Mouse (Mus musculus): Measurements from ENCODE around the gene Tmem150a.

The Tmem150a gene

DNA sequence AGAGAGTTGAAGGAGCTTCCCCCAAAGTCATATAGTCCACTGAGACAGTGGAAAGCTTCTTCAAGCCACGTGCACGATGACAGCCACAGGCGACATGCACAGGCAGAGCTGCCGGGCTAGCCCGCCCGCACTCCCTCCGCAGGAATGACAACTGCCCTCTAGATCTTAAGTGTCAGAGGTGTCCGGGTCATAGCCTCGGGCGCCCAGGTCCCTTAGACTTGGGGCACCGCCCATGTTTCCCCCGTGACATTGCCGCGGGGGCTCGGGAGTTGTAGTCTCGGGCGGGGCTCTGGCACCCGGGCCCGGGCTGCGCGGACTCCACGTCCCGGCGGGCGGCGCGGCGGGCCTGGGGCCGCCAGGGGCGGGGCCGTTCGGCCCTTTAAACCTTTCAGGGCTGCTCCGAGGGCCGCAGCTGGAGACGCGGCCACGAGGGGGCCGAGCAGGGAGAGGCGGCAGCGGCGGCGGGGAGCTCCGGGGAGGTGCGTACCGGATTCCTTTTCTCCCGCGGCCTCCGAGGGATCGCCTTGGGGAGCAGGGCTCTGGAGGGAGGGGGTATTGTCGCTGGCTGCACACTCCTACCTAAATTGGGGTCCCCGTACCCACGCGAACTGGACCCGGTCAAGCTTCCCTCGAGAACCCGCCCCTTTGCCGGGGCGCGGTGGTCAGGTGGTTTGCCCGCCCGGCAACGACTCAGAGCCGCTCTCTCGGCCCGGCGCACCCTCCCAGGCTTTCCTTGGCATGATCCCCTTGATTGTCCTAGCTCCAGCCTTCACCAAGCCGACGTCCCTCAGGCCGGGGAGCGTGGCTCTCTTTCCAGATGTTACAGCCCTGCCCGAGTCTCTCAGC, at the start of gene Tmem150a:
TSS of gene Tmem150a (plus strand) at position 382 of the 846 bp plus-strand sequence.
- peak; percentile 74 for DNase-seq

DNA sequence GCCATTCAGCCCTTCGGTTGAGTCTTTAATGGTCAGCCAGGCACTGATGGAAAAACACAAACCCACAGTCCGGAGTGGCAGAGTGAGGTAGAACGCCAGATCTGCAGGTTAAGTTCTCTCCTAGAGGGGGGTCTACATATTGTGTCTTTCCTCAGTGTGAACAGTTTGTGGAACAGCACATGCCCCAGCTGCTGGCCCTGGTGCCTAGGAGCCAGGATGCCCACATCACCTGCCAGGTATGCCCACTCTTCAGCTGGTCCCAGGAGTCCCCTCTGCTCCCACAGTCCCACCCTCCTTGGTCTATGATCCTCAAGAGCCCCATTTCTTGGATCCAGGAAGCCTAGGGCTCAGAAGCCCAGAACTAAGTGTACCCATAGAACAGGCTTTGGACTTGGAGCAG, 43.0 kb upstream of the Tmem150a start:
- no peak for DNase-seq

DNA sequence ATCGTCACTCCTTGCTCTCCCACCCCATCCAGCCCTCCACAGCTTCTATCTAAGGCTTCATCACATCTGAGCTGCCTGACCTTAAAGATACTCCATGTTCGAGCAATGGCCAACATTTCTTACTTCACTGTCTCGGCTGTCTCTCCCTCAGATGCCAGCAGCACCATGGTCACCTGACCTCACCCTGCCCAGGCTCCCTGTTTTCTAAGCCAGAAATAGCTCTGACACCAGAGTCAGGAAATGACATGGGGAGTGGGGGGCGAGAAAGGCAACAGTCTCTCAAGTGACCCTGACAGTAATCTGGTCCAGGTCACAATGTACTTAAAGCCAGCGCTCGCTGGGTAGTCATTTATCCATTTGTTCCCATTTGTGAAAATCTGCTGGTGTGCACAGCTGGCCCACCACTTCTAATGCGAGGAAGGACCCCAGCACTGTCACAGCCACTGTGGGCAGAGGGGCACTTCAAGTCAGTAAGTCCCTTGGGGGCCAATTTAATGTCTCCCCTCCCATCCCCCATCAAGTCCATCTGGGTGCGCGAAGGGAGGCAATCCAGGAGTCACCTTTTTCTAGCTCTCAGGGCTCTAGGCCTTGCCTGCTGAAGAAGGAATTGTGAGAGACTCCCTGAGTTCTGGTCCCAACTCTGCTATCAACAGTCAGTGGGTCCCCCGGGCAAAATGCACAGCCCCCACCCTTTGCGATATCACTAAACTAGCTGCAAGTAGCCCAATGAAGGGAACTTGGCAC, 42.0 kb upstream of the Tmem150a start:
- no peak for DNase-seq

DNA sequence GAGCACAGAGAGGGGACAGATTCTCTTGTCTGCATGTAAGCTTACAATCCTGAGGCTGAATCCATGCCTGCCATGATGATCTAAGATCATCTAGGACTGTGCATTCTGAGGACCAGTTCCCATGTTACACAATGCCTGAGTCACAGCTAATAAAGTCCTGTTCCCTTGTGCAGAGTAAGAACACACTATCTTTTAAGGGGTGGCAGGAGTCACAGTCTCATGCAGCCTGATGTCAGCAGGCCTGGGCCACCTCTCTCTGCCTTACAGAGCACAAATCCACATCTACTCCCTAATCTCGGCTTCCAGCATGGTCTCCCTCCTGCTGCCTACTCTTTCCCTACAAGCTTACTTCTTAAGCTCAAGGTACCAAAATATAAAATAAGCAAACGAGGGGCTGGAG, 39.9 kb upstream of the Tmem150a start:
- no peak for DNase-seq

DNA sequence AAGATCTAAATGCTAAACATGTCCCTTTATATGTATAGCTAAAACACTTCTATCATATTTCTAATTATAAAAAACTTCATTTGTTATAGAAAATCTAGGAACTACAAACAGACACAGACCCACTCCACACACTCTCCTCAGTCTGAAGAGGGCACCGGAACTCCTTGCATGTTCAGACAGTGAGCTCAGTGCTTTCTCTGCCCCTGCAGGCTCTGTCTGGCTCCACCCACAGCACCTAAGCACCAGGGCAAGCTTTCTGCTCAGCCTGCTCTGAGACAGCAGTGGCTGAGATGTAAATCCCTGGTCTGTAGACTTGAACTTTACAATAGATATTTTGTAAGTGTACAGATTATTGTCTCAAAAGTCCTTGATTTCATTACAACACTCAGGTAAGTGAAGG, 39.2 kb upstream of the Tmem150a start:
- DNase-seq: no peak

DNA sequence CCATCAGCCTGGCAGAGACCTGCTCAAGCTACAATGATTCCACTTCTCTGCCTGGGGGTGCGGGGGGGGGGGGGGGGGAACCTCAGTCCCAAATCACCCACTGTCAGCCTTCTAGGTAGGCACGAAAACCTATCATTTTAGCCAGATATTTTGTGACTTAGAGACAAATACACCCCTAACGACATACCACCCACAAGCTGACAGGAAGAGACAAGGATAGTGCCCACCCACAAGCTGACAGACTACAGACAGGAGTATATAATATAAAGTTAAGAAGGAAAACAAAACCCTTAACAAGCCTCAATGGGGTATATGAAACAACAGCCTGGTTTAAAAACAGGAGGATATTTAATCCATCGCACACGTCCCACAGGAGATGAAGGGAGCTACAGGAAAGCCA, 36.8 kb upstream of the Tmem150a start:
- DNase-seq: no peak

DNA sequence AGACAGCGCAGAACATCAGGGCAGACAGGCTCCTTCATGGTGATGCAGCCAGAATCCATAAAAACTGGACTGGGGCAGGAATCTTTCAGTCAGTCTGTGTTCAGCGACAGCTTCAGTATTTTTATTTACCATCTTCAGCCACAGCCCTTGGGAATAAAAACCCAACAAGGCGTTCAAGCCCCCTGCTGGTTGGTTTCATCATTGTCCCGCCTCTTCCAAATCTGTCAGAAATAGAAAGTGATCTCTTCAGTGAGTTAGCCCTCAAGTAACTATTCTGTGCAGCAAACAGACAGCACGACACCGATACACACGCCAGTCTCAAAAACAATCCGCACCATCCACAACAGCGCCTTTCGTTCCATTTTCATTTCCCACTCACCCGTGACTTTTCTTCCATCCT, 36.2 kb upstream of the Tmem150a start:
- no peak for DNase-seq

DNA sequence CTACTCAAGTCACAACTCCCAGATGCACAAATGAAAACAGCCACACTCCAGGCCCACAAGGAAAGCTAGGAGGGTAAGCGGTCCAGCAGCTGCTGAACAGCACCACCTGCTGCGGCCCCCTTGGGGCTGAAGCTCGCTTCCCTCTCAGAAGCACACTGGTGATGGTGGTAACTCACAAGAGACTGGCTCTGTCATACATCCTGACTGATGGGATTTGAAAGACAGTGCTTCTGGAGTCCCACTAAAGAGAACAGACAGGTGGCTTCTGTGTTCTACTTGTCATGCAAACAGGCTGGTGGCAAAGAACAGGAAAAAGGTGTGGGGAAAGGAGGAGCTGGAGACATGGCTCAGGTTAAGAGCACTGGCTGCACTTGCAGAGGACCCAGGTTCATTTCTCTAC, 32.3 kb upstream of the Tmem150a start:
- no peak for DNase-seq

DNA sequence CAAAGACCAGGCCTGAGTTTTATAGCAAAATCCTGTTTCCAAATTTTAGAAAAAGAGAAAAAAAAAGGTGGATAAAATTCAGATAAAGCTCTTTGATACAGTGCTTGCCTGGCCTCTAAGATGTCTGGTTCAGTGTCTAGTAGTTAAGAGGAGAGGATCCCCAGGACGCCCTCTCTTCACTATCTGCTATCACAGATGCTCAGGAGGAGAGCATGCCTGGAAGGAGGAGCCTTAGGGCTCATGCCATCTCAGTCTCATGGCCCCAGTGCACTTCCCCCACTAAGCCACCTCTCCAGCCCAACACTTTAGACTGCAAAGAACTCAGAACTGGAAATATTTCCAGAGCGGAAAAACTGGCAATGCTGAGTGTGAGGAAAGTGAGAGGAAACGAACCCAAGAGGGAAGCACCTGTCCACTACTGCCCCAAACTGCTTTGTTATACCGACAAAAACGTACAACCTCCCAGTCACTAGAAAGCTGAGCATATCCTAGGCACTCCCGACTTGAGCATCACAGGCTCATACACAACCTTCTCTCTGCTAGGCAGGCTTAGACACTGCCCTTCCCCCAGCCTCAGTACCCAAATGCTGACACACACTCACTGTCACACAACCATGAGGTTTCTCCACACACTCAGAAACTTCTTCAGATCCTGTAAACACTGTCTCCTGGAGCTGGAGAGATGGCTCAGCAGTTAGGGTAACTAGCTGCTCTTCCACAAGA, 31.3 kb upstream of the Tmem150a start:
- DNase-seq: no peak

DNA sequence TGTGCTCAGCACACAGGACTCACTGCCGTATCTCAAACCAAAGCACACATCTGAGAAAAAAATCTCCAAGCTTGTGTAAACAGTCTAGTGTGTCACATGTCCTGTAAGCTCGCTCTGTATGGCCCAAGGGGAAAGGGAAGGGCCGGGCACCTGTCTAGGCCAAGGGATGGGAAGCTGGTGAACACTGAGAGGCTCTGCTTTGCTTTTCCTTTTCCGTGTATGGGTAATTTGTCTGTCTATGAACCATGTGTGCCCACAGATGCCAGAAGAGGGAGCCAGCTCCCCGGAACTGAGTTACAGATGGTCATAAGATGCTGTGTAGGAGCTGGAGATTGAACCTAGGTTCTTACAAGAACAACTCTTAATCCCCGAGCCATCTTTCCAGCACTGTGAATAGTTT, 29.0 kb upstream of the Tmem150a start:
- DNase-seq: no peak

DNA sequence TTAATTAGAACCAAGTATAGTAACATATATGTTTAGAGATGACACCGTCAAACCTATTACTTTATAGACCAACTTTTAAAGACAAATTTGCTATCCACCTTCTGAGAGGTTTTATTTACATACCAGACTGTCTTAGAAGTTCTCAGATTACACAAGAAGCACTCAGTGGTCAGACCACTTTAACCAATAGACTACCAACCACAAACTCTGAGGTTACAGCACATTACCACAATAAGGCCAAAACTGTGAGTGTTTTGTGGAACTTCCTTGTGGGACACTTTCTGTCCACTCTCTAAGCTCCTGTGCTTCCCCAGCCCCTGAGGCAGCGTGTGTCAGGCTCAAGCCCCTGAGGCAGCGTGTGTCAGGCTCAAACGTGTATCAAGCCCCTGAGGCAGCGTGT, 26.2 kb upstream of the Tmem150a start:
- no peak for DNase-seq

DNA sequence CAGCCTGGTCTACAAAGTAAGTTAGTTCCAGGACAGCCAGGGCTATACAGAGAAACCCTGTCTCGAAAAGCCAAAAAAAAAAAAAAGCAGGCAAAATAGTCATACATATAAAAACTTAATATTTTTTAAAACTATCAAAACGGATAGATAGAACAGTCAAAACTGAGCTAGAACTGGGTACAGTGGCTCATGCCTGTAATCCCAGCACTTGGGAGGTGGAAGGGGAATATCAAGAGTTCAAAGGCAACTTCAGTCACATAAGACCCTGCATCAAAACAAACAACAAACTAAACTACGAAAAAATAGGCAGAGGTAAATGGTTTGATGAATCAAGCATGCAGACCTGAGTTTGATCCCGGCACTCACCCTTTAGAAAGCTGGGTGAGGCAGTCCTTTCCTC, 25.1 kb upstream of the Tmem150a start:
- no peak for DNase-seq

DNA sequence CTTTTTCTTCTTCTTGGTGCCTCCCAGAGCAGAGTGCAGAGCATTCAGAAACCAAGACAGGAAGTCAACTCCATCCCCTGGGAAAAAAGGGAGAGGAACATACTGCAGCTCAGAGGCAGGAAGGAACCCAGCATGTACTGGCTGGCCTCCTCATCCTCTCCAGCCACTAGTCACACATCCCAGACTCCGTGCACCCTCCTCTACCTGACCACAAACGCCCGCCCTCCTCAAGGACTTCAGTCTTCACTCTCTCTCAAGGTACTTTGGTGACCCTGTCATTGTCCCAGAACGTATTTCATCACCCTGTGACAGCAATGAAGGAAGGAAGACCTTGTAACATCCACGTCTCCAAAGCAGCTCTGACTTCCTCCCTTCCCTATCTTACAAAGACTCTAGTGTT, 22.1 kb upstream of the Tmem150a start:
- no peak for DNase-seq

DNA sequence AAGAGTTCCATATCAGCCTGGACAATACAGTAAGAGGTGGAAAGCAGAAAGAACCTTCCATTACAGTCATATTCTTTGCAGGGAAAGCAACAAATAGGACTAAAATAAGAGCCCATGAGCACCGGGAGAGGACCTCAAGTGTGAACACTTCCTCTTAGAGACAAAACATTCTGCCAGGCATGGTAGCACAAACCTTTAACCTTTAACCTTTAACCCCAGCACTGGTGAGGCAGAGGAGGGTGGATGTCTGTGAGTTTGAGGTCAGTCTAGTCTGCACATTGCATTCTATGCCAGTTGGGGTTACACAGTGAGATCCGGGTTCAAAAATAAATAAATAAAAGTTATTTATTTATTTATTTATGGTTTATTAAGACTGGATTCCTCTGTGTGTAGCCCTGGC, 14.8 kb upstream of the Tmem150a start:
- DNase-seq: no peak

DNA sequence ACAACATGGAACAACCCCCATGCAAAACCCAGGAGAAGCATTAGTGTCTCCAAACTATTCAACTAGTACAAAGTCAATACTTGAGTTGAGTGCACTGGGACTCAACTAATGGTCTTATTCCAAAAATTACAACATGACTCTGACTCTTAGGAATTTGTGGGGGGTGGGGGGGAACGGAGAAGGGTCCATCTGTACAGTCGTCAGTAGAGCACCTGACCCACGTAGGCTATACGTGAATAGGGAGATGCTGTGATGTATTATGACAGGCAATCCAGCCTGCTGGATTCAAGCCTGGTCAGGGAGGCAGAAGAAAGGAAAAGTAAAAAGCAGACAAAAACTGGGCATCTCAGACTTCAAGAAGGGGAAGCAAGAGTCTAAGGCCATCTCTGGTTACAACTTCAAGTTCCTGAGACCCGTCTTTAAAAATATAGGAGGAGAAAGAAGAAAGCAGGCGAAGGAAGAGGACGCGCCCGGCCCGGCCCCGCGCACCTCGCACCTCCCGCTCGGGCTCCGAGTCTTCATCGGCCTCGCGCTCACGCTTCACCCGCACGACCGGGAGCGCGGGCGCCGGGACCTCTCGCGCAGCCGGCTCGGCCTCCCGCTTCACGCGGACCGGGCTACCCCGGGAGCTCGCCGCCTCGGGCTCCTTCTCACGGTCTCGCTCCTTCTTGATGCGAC, 10.7 kb upstream of the Tmem150a start:
- no peak for DNase-seq

DNA sequence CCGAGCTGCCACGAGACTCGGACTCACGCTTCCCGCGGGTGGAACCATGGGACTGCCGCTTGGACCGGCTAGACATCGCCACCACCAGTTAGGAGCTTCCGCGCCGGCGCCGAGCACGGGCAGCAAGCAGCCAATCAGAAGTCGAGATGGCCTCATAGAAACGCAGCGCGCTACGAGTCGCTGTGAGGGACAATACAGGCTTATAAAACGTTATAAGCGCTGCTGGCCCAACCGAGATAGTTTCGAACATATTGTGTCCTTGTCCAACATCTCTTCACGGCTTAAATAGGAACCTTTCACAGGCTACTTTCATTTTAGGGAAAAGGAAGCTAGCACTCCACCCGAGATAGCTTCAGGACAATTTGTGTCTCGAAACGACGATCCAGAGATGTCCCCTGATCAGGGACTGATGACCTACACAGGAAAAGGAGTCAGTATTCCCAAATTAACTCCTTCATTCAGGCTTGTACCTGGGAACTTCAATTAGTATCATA, 10.1 kb upstream of the Tmem150a start, which contains the start of gene Usp39:
TSS of gene Usp39 (minus strand) at position 111 of the 494 bp plus-strand sequence.
- DNase-seq: peak; percentile 93

DNA sequence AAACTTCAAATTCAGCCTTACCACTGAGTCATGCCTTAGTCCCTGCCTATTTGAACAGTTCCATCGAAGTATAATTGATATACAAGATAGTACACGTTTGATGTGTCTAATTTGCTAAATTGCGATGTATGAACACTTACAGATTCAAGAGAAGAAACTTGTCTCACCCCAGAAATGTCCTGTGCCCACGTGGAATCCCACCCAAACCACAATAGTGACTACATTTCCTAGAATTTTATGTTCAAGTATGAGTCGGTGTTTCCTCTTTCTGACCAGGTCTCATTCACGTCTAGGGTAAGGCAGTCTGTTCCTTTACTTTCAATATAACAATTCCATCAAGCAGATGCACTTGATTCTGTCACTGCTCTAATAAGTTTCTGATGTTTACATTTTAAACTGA, 9.6 kb upstream of the Tmem150a start:
- DNase-seq: no peak

DNA sequence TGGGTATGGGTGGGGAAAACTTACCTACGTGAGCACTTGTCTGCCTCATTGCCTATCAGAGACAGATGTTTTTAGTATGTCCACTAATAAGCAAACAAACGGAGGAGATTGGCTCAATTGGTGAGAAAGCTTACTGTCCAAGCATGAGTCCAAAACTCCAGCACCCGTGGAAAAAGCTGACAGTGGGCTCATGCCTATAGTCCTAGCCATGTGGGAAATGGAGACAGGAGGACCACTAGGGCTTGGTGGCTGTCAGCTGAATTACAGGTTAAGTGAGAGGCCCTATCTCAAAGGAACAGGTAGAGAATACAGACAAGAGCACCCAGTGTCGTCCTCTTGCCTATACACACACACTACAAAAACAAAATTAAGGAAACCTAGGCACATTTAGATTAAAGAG, 9.0 kb upstream of the Tmem150a start:
- peak; percentile 25 for DNase-seq

DNA sequence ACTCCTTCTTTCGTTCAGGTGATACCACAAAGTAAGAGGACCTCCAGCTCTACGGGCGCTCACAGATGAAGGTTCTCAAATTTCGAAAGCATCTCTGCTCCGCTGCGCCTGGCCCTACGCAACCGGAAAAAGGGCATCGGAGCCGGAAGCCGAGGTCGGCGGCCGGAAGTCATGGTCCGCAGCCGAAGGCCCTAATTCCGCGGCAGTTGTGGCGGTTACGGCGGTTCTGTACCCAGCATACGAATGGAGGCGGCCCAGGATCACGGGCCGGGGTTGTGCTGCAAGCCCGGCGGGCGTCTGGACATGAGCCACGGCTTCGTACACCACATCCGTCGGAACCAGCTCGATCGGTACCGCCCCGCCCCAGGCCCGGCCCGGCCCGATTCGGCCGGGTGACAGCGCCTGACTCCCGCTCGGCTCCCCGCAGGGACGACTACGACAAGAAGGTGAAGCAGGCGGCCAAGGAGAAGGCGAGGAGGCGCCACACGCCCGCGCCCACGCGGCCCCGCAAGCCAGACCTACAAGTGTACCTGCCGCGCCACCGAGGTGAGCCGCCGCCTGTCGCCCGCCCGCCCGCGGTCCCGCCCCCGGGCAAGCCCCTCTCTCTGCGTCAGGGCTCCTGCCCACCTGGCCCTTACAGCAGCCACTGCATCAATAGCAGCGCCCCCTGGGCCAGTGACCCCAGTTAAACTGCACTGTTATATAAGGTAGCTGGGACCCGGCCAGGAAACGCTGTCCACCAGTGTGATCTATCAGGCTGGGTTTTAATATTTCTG, 7.9 kb upstream of the Tmem150a start, which contains the start of gene 0610030E20Rik:
TSS of gene 0610030E20Rik (plus strand) at position 152 of the 776 bp plus-strand sequence.
- peak; percentile 83 for DNase-seq

DNA sequence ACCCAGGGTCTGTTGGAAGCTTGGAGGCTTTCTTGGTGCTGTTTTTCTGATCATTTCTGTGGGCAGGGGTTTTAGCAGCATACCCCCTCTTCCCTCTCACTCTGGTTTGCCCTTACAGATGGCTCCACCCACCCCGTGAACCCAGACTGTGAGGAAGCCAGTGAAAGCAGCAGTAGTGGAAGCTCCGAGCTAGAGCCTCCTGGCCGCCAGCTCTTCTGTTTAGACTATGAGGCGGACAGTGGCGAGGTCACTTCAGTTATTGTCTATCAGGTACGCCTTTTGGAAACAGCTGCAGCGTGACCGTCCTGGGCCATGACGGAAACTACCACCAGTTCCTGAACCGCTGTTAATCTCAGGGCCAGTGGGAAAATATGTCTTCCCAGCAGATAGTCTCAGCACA, 6.8 kb upstream of the Tmem150a start:
- DNase-seq: peak; percentile 25

DNA sequence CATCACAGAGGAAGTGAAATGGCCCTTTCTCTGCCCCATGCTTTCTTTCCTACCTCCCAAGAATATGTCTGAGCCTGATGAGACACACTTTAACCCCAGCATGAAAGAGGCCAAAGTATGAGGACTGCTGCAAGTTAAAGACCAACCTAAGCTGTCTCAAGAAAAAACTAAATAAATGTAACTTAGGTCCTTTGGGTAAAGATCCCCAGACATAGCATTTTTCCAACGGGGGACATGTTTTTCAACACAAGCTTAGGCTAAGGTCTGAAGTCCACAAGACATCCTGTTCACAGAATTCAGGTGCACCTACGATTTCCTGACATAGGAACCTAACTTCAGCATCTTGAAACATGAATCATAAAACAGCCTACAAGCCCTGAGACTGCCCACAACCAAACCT, 5.0 kb upstream of the Tmem150a start:
- no peak for DNase-seq

Data from cerebellum, adult 11-12 months (tissue).